Mouse (Mus musculus) heart, adult 2 months (tissue): ENCODE data around the gene Exog. TPM values are rescaled to one million over a fixed set of nuclear protein-coding genes. Genes with fewer than 3 reads are reported as not detected.

Experiments used
- DNase-seq, 2 experiments: peaks; one replicate each; pipeline ENCODE4 v3.0.0; 2021
- H3K27ac ChIP-seq: fragments of 200-600 bp; 2 replicates; pipeline ENCODE4 v1.8.1; 2022
- H3K27me3 ChIP-seq: fragments of 200-500 bp; 2 replicates; pipeline ENCODE4 v1.6.1; 2012; ENCODE audit warnings: mild to moderate bottlenecking, low read length, inconsistent platforms, mixed read lengths; ENCODE audit not compliant: control insufficient read depth, insufficient read depth
- H3K36me3 ChIP-seq: fragments of 200-500 bp; 2 replicates; pipeline ENCODE4 v1.6.1; 2012; ENCODE audit warnings: low read length, inconsistent platforms; ENCODE audit not compliant: control insufficient read depth, insufficient read depth
- H3K4me1 ChIP-seq: fragments of 200-500 bp; 2 replicates; pipeline ENCODE4 v1.6.1; 2011; ENCODE audit warnings: low read length; ENCODE audit not compliant: control insufficient read depth, insufficient read depth
- H3K4me3 ChIP-seq: fragments of 200-600 bp; 2 replicates; pipeline ENCODE4 v1.8.1; 2022
- H3K79me2 ChIP-seq: fragments of 200-500 bp; replicated peaks from 2 replicates; pipeline ENCODE4 v1.6.1; 2012; ENCODE audit warnings: mild to moderate bottlenecking, inconsistent platforms, low read length, moderate library complexity, mixed read lengths; ENCODE audit not compliant: control insufficient read depth, insufficient read depth
- H3K9ac ChIP-seq: fragments of 200-500 bp; 2 replicates; pipeline ENCODE4 v1.6.1; 2012; ENCODE audit warnings: low read depth, mild to moderate bottlenecking, control low read depth, inconsistent platforms, low read length, mixed read lengths
- CTCF ChIP-seq: fragments of 200-600 bp; IDR thresholded peaks from 2 replicates; pipeline ENCODE4 v1.8.1; 2022; ENCODE audit warnings: antibody characterized with exemption, mild to moderate bottlenecking, moderate library complexity
- EP300 ChIP-seq: fragments of 200-500 bp; IDR thresholded peaks from 2 replicates; pipeline ENCODE4 v1.6.1; 2011; ENCODE audit warnings: low read depth, low read length, control low read depth; ENCODE audit not compliant: insufficient read depth
- POLR2A ChIP-seq: fragments of 200-500 bp; IDR thresholded peaks from 2 replicates; pipeline ENCODE4 v1.6.1; 2011; ENCODE audit warnings: mild to moderate bottlenecking, low read depth, low read length, control low read depth; ENCODE audit not compliant: insufficient read depth
- WGBS: fragments of 180-500 bp; shearing (Covaris S2); methylation state at CpG from one replicate; pipeline ENCODE4 v1.1.7; 2018; 5-methylcytosine and 5-hydroxymethylcytosine counted together
- intact Hi-C: fragments of 180-260 bp; cut with DNase I; formaldehyde crosslinking; loops from one replicate; pipeline ENCODE4 v1.15.1; 2025
- polyA plus RNA-seq: library from polyadenylated mRNA; depleted of rRNA; stranded (reverse); fragments of >200 nt; gene quantifications from 2 replicates; pipeline ENCODE4 v1.2.3, GENCODE M21; 2012
- total RNA-seq, 2 experiments: library from RNA; stranded (reverse); gene quantifications; 2 replicates each; pipeline ENCODE4 v1.2.3; 2021

The Exog gene
- total and polyA plus RNA-seq, 3 experiments: 1.7 to 3.1 (median 2.0) TPM

DNA sequence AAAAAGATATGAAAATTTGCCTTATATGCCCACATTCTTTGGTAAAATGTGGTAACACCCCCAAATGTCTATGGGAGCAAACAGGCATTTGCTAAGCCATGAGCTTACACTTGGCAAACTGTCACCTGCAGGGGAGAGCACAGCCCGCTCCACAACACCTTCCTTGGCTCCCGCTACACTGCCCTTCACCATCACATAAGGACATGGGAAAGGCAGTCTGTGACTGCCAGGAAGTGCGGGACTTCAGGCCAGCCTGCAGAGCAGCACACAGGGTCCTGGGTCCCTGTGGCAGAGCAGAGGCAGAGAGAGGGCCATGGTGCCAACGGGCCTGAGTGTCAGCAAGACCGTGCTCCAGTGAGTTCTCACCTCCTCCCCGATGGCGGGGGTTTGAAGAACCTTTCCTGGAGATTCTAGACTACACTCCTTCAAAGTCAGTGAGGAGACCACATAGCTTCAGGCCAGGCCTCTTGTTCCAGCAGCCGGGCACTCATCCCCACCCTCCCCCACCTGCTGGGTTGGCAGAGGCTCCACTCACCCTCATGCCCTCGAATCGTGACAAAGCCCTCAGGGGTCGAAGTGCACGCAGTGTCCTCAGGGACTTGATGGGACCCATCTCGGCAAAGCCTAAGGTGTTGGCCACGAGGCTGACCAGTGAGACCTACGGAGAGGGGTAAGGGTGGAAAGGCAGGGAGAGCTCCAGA, 53.0 kb downstream of the Exog start:
- H3K9ac ChIP-seq: no peak overlapping the region
- peak; percentile 53 to 73 for DNase-seq

DNA sequence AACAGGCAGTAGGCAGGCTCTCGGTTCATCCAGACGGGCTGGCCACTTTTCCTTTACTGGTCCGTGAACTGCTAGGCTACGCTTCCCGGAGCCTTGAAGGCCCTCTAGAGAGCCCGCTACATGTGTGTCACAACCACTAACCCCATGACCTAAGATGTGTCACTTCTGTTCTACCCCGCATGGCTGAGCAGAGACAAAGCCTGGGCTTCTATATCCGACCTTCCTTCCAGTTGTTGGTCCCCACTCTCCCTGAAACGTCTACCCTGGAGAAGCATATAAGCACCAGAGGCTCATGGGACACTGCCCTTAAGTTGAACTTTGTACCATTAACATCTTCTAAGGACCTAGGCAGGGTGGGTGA, 53.5 kb downstream of the Exog start:
- intact Hi-C loops: no loop called here
- H3K27me3 ChIP-seq: no peaks in the 10 kb centered on the region
- no peak overlapping the region for H3K9ac ChIP-seq
- peaks cover 2% of the 10 kb centered on the region; the same call in 1 of the 2 replicates for H3K36me3 ChIP-seq
- 81% methylated on average over 9 of the region's 9 CpGs for WGBS
- H3K27ac ChIP-seq: peak overlapping the region; percentile 58
- no peak overlapping the region for H3K4me3 ChIP-seq
- peaks cover 1% of the 10 kb centered on the region; the same call in 1 of the 2 replicates for H3K4me1 ChIP-seq
- no peaks in the 10 kb centered on the region for H3K79me2 ChIP-seq
- TF ChIP-seq CTCF (no peak), EP300 (no peak), POLR2A (no peak)
- DNase-seq: no peak

More for the DNA sequence above, 53.0 kb downstream of the Exog start:
- Histone ChIP-seq H3K79me2 (no peaks in the 10 kb centered on the region), H3K27ac (peak overlapping the region; percentile 58), H3K27me3 (no peaks in the 10 kb centered on the region), H3K4me3 (no peak overlapping the region), H3K36me3 (peaks cover 2% of the 10 kb centered on the region; the same call in 1 of the 2 replicates), H3K4me1 (peaks cover 1% of the 10 kb centered on the region; the same call in 1 of the 2 replicates)
- intact Hi-C loops: no loop called here
- WGBS: 67% methylated on average over 15 of the region's 15 CpGs
- no peak for TF ChIP-seq CTCF
- TF ChIP-seq EP300: peak; percentile 87; the same call in 1 of the 2 replicates

DNA sequence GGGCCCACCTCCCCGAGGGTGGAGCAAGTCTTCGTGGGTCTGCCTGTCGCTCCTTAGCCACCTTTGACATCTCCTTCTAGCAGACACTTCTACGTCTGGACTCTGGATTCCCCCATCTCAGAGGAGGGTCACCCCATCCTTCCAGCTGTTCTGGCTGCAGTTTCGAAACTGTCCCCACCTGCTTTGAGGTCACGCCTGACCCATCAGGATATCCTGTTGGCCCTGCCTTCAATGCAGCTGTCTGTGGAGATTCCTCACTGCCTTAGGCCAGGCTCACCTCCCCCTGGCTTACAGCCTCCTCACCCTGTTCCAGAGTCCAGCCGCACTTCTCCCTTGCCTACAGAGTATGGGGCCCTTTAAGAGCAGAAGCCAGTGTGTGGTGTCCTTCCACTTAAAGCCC, 54.1 kb downstream of the Exog start:
- Histone ChIP-seq H3K4me1 (peaks cover 1% of the 10 kb centered on the region; the same call in 1 of the 2 replicates), H3K27me3 (no peaks in the 10 kb centered on the region), H3K4me3 (no peak overlapping the region), H3K79me2 (no peaks in the 10 kb centered on the region), H3K9ac (no peak overlapping the region), H3K36me3 (peaks cover 2% of the 10 kb centered on the region; the same call in 1 of the 2 replicates), H3K27ac (no peak overlapping the region; the same call in 1 of the 2 replicates)
- TF ChIP-seq EP300 (no peak), CTCF (no peak), POLR2A (no peak)
- WGBS: 47% methylated on average over 7 of the region's 7 CpGs
- intact Hi-C loops: no loop called here
- DNase-seq: no peak

- no peaks in the 10 kb centered on the region for H3K4me1 ChIP-seq
- no peak overlapping the region for H3K4me3 ChIP-seq
- no peaks in the 10 kb centered on the region for H3K27me3 ChIP-seq
- no peak for DNase-seq
- no peak overlapping the region for H3K27ac ChIP-seq
- intact Hi-C loops: no loop called here
- 91% methylated on average over 9 of the region's 9 CpGs for WGBS
- H3K79me2 ChIP-seq: no peaks in the 10 kb centered on the region
- H3K9ac ChIP-seq: no peak overlapping the region
- H3K36me3 ChIP-seq: no peaks in the 10 kb centered on the region
- TF ChIP-seq POLR2A (no peak), EP300 (no peak), CTCF (0 out of 2 replicates have a peak, but pooled peaks have one; percentile 27)
These were observed 58.9 kb downstream of the Exog start for GRCm38 (mm10) chr9:119503613-119504012.

GRCm38 (mm10) chr9:119504981-119505658, 60.4 kb downstream of the Exog start:
- 62% methylated on average over 11 of the region's 11 CpGs for WGBS
- no peaks in the 10 kb centered on the region for H3K36me3 ChIP-seq
- intact Hi-C loops: no loop called here
- no peak overlapping the region for H3K4me3 ChIP-seq
- no peaks in the 10 kb centered on the region for H3K79me2 ChIP-seq
- H3K4me1 ChIP-seq: no peaks in the 10 kb centered on the region
- no peak for TF ChIP-seq CTCF
- no peak for TF ChIP-seq POLR2A
- TF ChIP-seq EP300: no peak
- H3K9ac ChIP-seq: no peak overlapping the region
- no peaks in the 10 kb centered on the region for H3K27me3 ChIP-seq
- no peak overlapping the region for H3K27ac ChIP-seq
- no peak for DNase-seq

DNA sequence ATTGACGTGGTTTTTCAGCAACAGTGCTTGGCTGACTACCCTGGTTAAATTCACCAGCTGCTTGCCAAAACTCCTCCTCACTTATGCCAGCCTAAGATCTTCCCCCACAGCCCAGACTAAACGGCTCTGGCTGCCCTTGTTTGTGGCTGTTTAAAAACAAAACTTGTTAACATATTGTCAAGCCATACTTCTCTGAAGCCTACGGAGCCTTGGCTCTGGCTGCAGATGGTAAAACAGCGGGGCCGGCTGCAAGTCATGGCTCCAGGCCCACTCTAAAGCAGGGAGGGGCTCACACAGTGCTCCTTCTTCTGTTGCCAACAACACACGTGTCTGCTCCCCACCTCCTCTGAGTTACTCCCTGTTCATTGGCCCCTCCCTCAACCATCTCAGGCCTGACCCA, 66.2 kb downstream of the Exog start:
- TF ChIP-seq CTCF (no peak), EP300 (no peak), POLR2A (no peak)
- H3K4me3 ChIP-seq: no peak overlapping the region
- no peaks in the 10 kb centered on the region for H3K79me2 ChIP-seq
- H3K4me1 ChIP-seq: no peaks in the 10 kb centered on the region
- WGBS: 36% methylated on average over 6 of the region's 6 CpGs
- intact Hi-C loops: loop anchor here (10.0 kb wide), 1 partner anchor 64 kb away; the partner anchor contains the start of gene Scn5a
- peak in 1 of 2 experiments; percentile 23 for DNase-seq
- H3K27me3 ChIP-seq: no peaks in the 10 kb centered on the region
- H3K27ac ChIP-seq: peak overlapping the region; percentile 43
- no peaks in the 10 kb centered on the region for H3K36me3 ChIP-seq
- H3K9ac ChIP-seq: no peak overlapping the region
